15 mouse cellular contexts compared by ENCODE assay signal in genomic region chr1:63225890-63226289, GRCm38 (mm10). TPM values are rescaled to one million over a fixed set of nuclear protein-coding genes. Genes with fewer than 3 reads are reported as not detected.
DNase-seq lines count a peak whose midpoint lies in the region; ATAC-seq and TF ChIP-seq lines count a peak whose summit lies in the region.
"Had no signal": no experiment of that assay in that cellular context is flagged by ENCODE, and none has a peak within 500 bp of the region (broad histone marks: within the 10 kb centered on the region; RNA-seq: fewer than 3 reads in every experiment).

No protein-coding gene starts in this region.

- H3K27me3 ChIP-seq in heart, embryonic 11.5 days (ENCODE audit: control insufficient read depth, insufficient read depth, low read length), result no peaks in the 10 kb centered on the region
- H3K27me3 ChIP-seq in heart, adult 2 months (ENCODE audit: control insufficient read depth, insufficient read depth, low read length), result no peaks in the 10 kb centered on the region
- H3K27me3 ChIP-seq in liver, embryonic 11.5 days (replicated peaks; ENCODE audit: control insufficient read depth, insufficient read depth, low read length), result no peaks in the 10 kb centered on the region
- H3K27me3 ChIP-seq in myocyte (ENCODE audit: control insufficient read depth, insufficient read depth, insufficient read length), result no peaks in the 10 kb centered on the region
- H3K27me3 ChIP-seq: intestine, embryonic 15.5 days had no signal

- intact Hi-C loops in heart, adult 2 months (cut with DNase I), result no loop called here

- no peak overlapping the region for H3K4me3 ChIP-seq in heart, embryonic 11.5 days (ENCODE audit: low read depth, low read length)
- no peak overlapping the region for H3K4me3 ChIP-seq in heart, adult 2 months
- H3K4me3 ChIP-seq in liver, embryonic 11.5 days (ENCODE audit: low read depth, low read length), result no peak overlapping the region
- no peak overlapping the region for H3K4me3 ChIP-seq in myocyte
- H3K4me3 ChIP-seq: intestine, embryonic 15.5 days; limb, embryonic 15.5 days had no signal

- no peak for TF ChIP-seq CTCF in heart, adult 2 months (IDR thresholded peaks at IDR 0.05)

- TF ChIP-seq EP300 in heart, adult 2 months (IDR thresholded peaks at IDR 0.05; ENCODE audit: insufficient read depth, low read depth, low read length), result no peak

- 4% methylated on average over 7 of the region's 7 CpGs for WGBS in heart, embryonic 11.5 days (ENCODE audit: insufficient replicate concordance)
- WGBS in heart, adult 2 months, result 17% methylated on average over 7 of the region's 7 CpGs
- WGBS in liver, embryonic 11.5 days, result 20% methylated on average over 7 of the region's 7 CpGs

- no peak overlapping the region for H3K9ac ChIP-seq in heart, embryonic 11.5 days (ENCODE audit: low read depth, low read length)
- no peak overlapping the region for H3K9ac ChIP-seq in heart, adult 2 months (ENCODE audit: low read depth, low read length)
- no peak overlapping the region for H3K9ac ChIP-seq in liver, embryonic 11.5 days (ENCODE audit: low read depth, low read length)
- H3K9ac ChIP-seq: intestine, embryonic 15.5 days; limb, embryonic 15.5 days had no signal

- H3K9me3 ChIP-seq in heart, embryonic 11.5 days (replicated peaks; ENCODE audit: control insufficient read depth, low read length), result no peaks in the 10 kb centered on the region
- H3K9me3 ChIP-seq in liver, embryonic 11.5 days (ENCODE audit: control insufficient read depth, low read length), result no peaks in the 10 kb centered on the region
- H3K9me3 ChIP-seq: intestine, embryonic 15.5 days; limb, embryonic 15.5 days had no signal

- H3ac ChIP-seq in myocyte (ENCODE audit: control insufficient read depth, insufficient read length), result no peak overlapping the region

- no peaks in the 10 kb centered on the region for H3K79me2 ChIP-seq in heart, adult 2 months (replicated peaks; ENCODE audit: control insufficient read depth, insufficient read depth, low read length)
- H3K79me2 ChIP-seq in myocyte (ENCODE audit: control insufficient read depth, insufficient read depth), result no peaks in the 10 kb centered on the region

- H3K4me2 ChIP-seq in heart, embryonic 11.5 days, result peak overlapping the region; percentile 32; the same call in 1 of the 2 replicates
- H3K4me2 ChIP-seq in liver, embryonic 11.5 days, result no peak overlapping the region
- peak overlapping the region; percentile 49 for H3K4me2 ChIP-seq in myocyte (ENCODE audit: low read depth)
- H3K4me2 ChIP-seq: intestine, embryonic 15.5 days; limb, embryonic 15.5 days had no signal

- peak; percentile 72 for ATAC-seq in heart, embryonic 11.5 days (replicated peaks; ENCODE audit: insufficient number of reproducible peaks, low FRiP score, low TSS enrichment)
- ATAC-seq in liver, embryonic 11.5 days (replicated peaks; ENCODE audit: low FRiP score), result no peak
- ATAC-seq: intestine, embryonic 15.5 days had no signal

- DNase-seq in heart, adult 2 months, result no peak
- DNase-seq in liver, result peak; percentile 9
- no peak for DNase-seq in liver, embryonic 11.5 days (ENCODE audit: low spot score)
- peak; percentile 59 for DNase-seq in embryo, embryonic 9.5 days (ENCODE audit: extremely low spot score)
- no peak for DNase-seq in cerebellum, adult 8-10 months
- DNase-seq in thymus, postnatal 0 days (ENCODE audit: low spot score), result no peak
- DNase-seq: cerebellum, adult 9-10 months; gastrocnemius, postnatal 25 days; layer of hippocampus, adult 9-11 months; lung, postnatal 14 days had no signal

- peaks cover 7% of the 10 kb centered on the region; the same call in 1 of the 2 replicates for H3K4me1 ChIP-seq in heart, embryonic 11.5 days (ENCODE audit: control insufficient read depth, insufficient read depth, low read length)
- H3K4me1 ChIP-seq in heart, adult 2 months (ENCODE audit: control insufficient read depth, insufficient read depth, low read length), result no peaks in the 10 kb centered on the region
- no peaks in the 10 kb centered on the region for H3K4me1 ChIP-seq in liver, embryonic 11.5 days (replicated peaks; ENCODE audit: control insufficient read depth, insufficient read depth, low read length)
- H3K4me1 ChIP-seq: intestine, embryonic 15.5 days had no signal

- TF ChIP-seq POLR2A in heart, adult 2 months (IDR thresholded peaks at IDR 0.05; ENCODE audit: insufficient read depth, low read depth, low read length), result no peak
- TF ChIP-seq POLR2A in myocyte (IDR thresholded peaks at IDR 0.05; ENCODE audit: insufficient read length, low read depth), result peak; percentile 13

- H3K27ac ChIP-seq in heart, embryonic 11.5 days (ENCODE audit: low read depth, low read length), result no peak overlapping the region
- H3K27ac ChIP-seq in heart, adult 2 months, result no peak overlapping the region
- H3K27ac ChIP-seq in liver, embryonic 11.5 days (ENCODE audit: low read depth, low read length), result no peak overlapping the region
- H3K27ac ChIP-seq: intestine, embryonic 15.5 days; limb, embryonic 15.5 days had no signal

- no peaks in the 10 kb centered on the region for H3K36me3 ChIP-seq in heart, embryonic 11.5 days (ENCODE audit: control insufficient read depth, insufficient read depth, low read length)
- no peaks in the 10 kb centered on the region for H3K36me3 ChIP-seq in heart, adult 2 months (ENCODE audit: control insufficient read depth, insufficient read depth, low read length)
- H3K36me3 ChIP-seq in liver, embryonic 11.5 days (ENCODE audit: control insufficient read depth, insufficient read depth, low read length), result no peaks in the 10 kb centered on the region
- no peaks in the 10 kb centered on the region for H3K36me3 ChIP-seq in myocyte (ENCODE audit: control insufficient read depth, insufficient read depth)
- H3K36me3 ChIP-seq: intestine, embryonic 15.5 days; limb, embryonic 15.5 days had no signal

TF ChIP-seq in myocyte, 11 proteins besides CTCF, POLR2A, EP300 and RAD21:
- TF ChIP-seq SRF (IDR thresholded peaks at IDR 0.05; ENCODE audit: control insufficient read depth, insufficient read length, low read depth) (peak; percentile 32), MYOD1 (IDR thresholded peaks at IDR 0.05; ENCODE audit: control insufficient read depth in 1 of 3, insufficient read length in 2 of 3, low read depth in 2 of 3) (peak in 1 of 3 experiments; percentile 42), REST (IDR thresholded peaks at IDR 0.05; ENCODE audit: insufficient read depth, insufficient read length) (no peak), CEBPB (IDR thresholded peaks at IDR 0.05; ENCODE audit: insufficient read depth, poor library complexity, severe bottlenecking) (no peak), TCF12 (IDR thresholded peaks at IDR 0.05; ENCODE audit: insufficient read depth, poor library complexity, severe bottlenecking) (no peak), MYOG (IDR thresholded peaks at IDR 0.05; ENCODE audit: control insufficient read depth in 1 of 3, insufficient read depth in 1 of 3, insufficient read length in 2 of 3, low read depth in 2 of 3) (peak in 1 of 3 experiments; percentile 49), POLR2AphosphoS2 (IDR thresholded peaks at IDR 0.05; ENCODE audit: insufficient read length, low read depth) (no peak), USF1 (IDR thresholded peaks at IDR 0.05; ENCODE audit: low read depth) (no peak)

RNA-seq across cellular contexts. Expression of gene Gpr1, which starts 11.5 kb away (rescaled TPM):
- not detected in 2 replicates for polyA plus RNA-seq in heart, embryonic 11.5 days (2014; fragmentation: Nextera tagmentation; extraction: Ambion mirVana)
- under 1 TPM; 0.16 to 0.50 TPM for total RNA-seq in heart, adult 2 months (2021)
- 0.31 and 0.88 TPM in 2 replicates for polyA plus RNA-seq in heart, adult 2 months (2012; rRNA removed)
- polyA plus RNA-seq in liver, embryonic 11.5 days (2014; fragmentation: Nextera tagmentation; extraction: Ambion mirVana), result 0.09 and 0.14 TPM in 2 replicates
- polyA plus RNA-seq in myocyte (2012; fragmentation: generic; extraction: Trizol), result 0.02 TPM
- 0.31 and 0.44 TPM in 2 replicates for polyA plus RNA-seq in thymus, postnatal 0 days (2015; fragmentation: Nextera tagmentation; extraction: Ambion mirVana)
- polyA plus RNA-seq: C2C12 had no signal

RNA-seq across cellular contexts. Expression of gene Zdbf2, which starts 47.2 kb away (rescaled TPM):
- 5.0 and 9.8 TPM in 2 replicates for polyA plus RNA-seq in heart, embryonic 11.5 days (2014; fragmentation: Nextera tagmentation; extraction: Ambion mirVana)
- under 1 TPM; 0.29 to 0.41 TPM for total RNA-seq in heart, adult 2 months (2021)
- 0.04 and 0.23 TPM in 2 replicates for polyA plus RNA-seq in heart, adult 2 months (2012; rRNA removed)
- polyA plus RNA-seq in liver, embryonic 11.5 days (2014; fragmentation: Nextera tagmentation; extraction: Ambion mirVana), result 3.8 TPM in 2 replicates
- polyA plus RNA-seq in myocyte (2012; fragmentation: generic; extraction: Trizol), result under 0.01 TPM
- 0.32 and 0.34 TPM in 2 replicates for polyA plus RNA-seq in thymus, postnatal 0 days (2015; fragmentation: Nextera tagmentation; extraction: Ambion mirVana)
- polyA plus RNA-seq: C2C12 had no signal

RNA-seq across cellular contexts. Expression of gene Ndufs1, which starts 49.3 kb away (rescaled TPM):
- 285 and 339 TPM in 2 replicates for polyA plus RNA-seq in heart, embryonic 11.5 days (2014; fragmentation: Nextera tagmentation; extraction: Ambion mirVana)
- 100 to 1,000 TPM; 746 to 840 TPM for total RNA-seq in heart, adult 2 months (2021)
- polyA plus RNA-seq in heart, adult 2 months (2012; rRNA removed), result 295 and 563 TPM in 2 replicates
- polyA plus RNA-seq in liver, embryonic 11.5 days (2014; fragmentation: Nextera tagmentation; extraction: Ambion mirVana), result 184 and 197 TPM in 2 replicates
- 58.8 TPM for polyA plus RNA-seq in myocyte (2012; fragmentation: generic; extraction: Trizol)
- 102 and 108 TPM in 2 replicates for polyA plus RNA-seq in thymus, postnatal 0 days (2015; fragmentation: Nextera tagmentation; extraction: Ambion mirVana)

RNA-seq across cellular contexts. Expression of gene Eef1b2, which starts 49.3 kb away (rescaled TPM):
- 416 and 417 TPM in 2 replicates for polyA plus RNA-seq in heart, embryonic 11.5 days (2014; fragmentation: Nextera tagmentation; extraction: Ambion mirVana)
- 100 to 1,000 TPM; 414 to 481 TPM for total RNA-seq in heart, adult 2 months (2021)
- 149 and 190 TPM in 2 replicates for polyA plus RNA-seq in heart, adult 2 months (2012; rRNA removed)
- 694 and 775 TPM in 2 replicates for polyA plus RNA-seq in liver, embryonic 11.5 days (2014; fragmentation: Nextera tagmentation; extraction: Ambion mirVana)
- polyA plus RNA-seq in myocyte (2012; fragmentation: generic; extraction: Trizol), result 1,523 TPM
- 640 and 651 TPM in 2 replicates for polyA plus RNA-seq in thymus, postnatal 0 days (2015; fragmentation: Nextera tagmentation; extraction: Ambion mirVana)

Comparison
In these comparisons a context has a peak if more than half of its experiments do, and no peak if none do; other contexts are left out.
1. DNase-seq: peak in liver (single experiment) and embryo, embryonic 9.5 days (single experiment); none in heart, adult 2 months (0 of 2), liver, embryonic 11.5 days (single experiment), cerebellum, adult 8-10 months (single experiment) and thymus, postnatal 0 days (single experiment).